ENCODE assay signal across 24 mouse cellular contexts in genomic region chr4:142467920-142468319, GRCm38 (mm10).
DNase-seq lines count a peak whose midpoint lies in the region; ATAC-seq and TF ChIP-seq lines count a peak whose summit lies in the region.
"Had no signal": no experiment of that assay in that cellular context is flagged by ENCODE, and none has a peak within 500 bp of the region (broad histone marks: within the 10 kb centered on the region; RNA-seq: fewer than 3 reads in every experiment).

No protein-coding gene starts in this region.

- no peak for TF ChIP-seq CTCF in forebrain, postnatal 0 days (IDR thresholded peaks at IDR 0.05; ENCODE audit: low read depth)
- TF ChIP-seq CTCF in hindbrain, postnatal 0 days (IDR thresholded peaks at IDR 0.05; ENCODE audit: low read depth), result no peak

- H3K27me3 ChIP-seq in forebrain, embryonic 14.5 days (replicated peaks; ENCODE audit: control insufficient read depth, insufficient read depth, low read length), result no peaks in the 10 kb centered on the region
- no peaks in the 10 kb centered on the region for H3K27me3 ChIP-seq in forebrain, postnatal 0 days (ENCODE audit: insufficient read depth, low read length)
- H3K27me3 ChIP-seq in hindbrain, postnatal 0 days (ENCODE audit: insufficient read depth, low read length), result no peaks in the 10 kb centered on the region
- no peaks in the 10 kb centered on the region for H3K27me3 ChIP-seq in liver, embryonic 12.5 days (replicated peaks)
- H3K27me3 ChIP-seq: embryonic facial prominence, embryonic 13.5 days; heart, embryonic 12.5 days; neural tube, embryonic 15.5 days; stomach, embryonic 15.5 days had no signal

- no peak overlapping the region for H3K9ac ChIP-seq in forebrain, embryonic 14.5 days (ENCODE audit: low read length)
- H3K9ac ChIP-seq in forebrain, postnatal 0 days, result no peak overlapping the region
- no peak overlapping the region for H3K9ac ChIP-seq in hindbrain, postnatal 0 days (replicated peaks; ENCODE audit: low read length)
- no peak overlapping the region for H3K9ac ChIP-seq in liver, embryonic 12.5 days
- H3K9ac ChIP-seq: embryonic facial prominence, embryonic 13.5 days; heart, embryonic 12.5 days; neural tube, embryonic 15.5 days; stomach, embryonic 15.5 days had no signal

- no peaks in the 10 kb centered on the region for H3K9me3 ChIP-seq in forebrain, embryonic 14.5 days (replicated peaks; ENCODE audit: control insufficient read depth, low read length)
- no peaks in the 10 kb centered on the region for H3K9me3 ChIP-seq in forebrain, postnatal 0 days (ENCODE audit: low read length)
- H3K9me3 ChIP-seq in hindbrain, postnatal 0 days (ENCODE audit: low read length), result no peaks in the 10 kb centered on the region
- H3K9me3 ChIP-seq in liver, embryonic 12.5 days (replicated peaks), result no peaks in the 10 kb centered on the region
- H3K9me3 ChIP-seq: embryonic facial prominence, embryonic 13.5 days; neural tube, embryonic 15.5 days; stomach, embryonic 15.5 days had no signal

- 56% methylated on average over 6 of the region's 6 CpGs for WGBS in forebrain, embryonic 14.5 days
- 54% methylated on average over 6 of the region's 6 CpGs for WGBS in forebrain, postnatal 0 days
- WGBS in hindbrain, postnatal 0 days, result 36% methylated on average over 6 of the region's 6 CpGs
- 24% methylated on average over 6 of the region's 6 CpGs for WGBS in liver, embryonic 12.5 days (ENCODE audit: insufficient replicate concordance)

- 0 out of 2 replicates have a peak, but pooled peaks cover 9% of the 10 kb centered on the region for H3K36me3 ChIP-seq in forebrain, embryonic 14.5 days (ENCODE audit: control insufficient read depth, insufficient read depth, low read length)
- H3K36me3 ChIP-seq in forebrain, postnatal 0 days (ENCODE audit: insufficient read depth), result no peaks in the 10 kb centered on the region
- no peaks in the 10 kb centered on the region for H3K36me3 ChIP-seq in hindbrain, postnatal 0 days (ENCODE audit: insufficient read depth, low read length)
- H3K36me3 ChIP-seq in liver, embryonic 12.5 days, result no peaks in the 10 kb centered on the region
- H3K36me3 ChIP-seq: G1E; heart, embryonic 12.5 days; neural tube, embryonic 15.5 days; stomach, embryonic 15.5 days had no signal

- no peak for DNase-seq in forebrain, embryonic 14.5 days (ENCODE audit: low spot score)
- no peak for DNase-seq in forebrain, postnatal 0 days
- DNase-seq in cerebellum, adult 18-20 months, result peak; percentile 36 to 61
- peak; percentile 65 to 74 for DNase-seq in cerebellum, postnatal 25 days
- DNase-seq in hindbrain, postnatal 0 days (ENCODE audit: low spot score), result peak; percentile 46
- no peak for DNase-seq in spleen, postnatal 36 days (ENCODE audit: low spot score in 2 of 2)
- DNase-seq in neural tube, embryonic 10.5 days (ENCODE audit: extremely low spot score, low spot score), result no peak
- DNase-seq: heart, adult 11 months; heart, postnatal 14 days; kidney, adult 2 months; kidney, postnatal 25 days; lung, adult 2 months; lung, postnatal 36 days; right cerebral cortex, postnatal 14 days; thymus, adult 18-20 months had no signal

- ATAC-seq in forebrain, embryonic 14.5 days, result no peak
- no peak for ATAC-seq in forebrain, postnatal 0 days
- peak; percentile 61; the same call in 1 of the 2 replicates for ATAC-seq in hindbrain, postnatal 0 days
- ATAC-seq in liver, embryonic 12.5 days, result no peak
- ATAC-seq: inflammation-experienced regulatory T-cells, adult 6 months had no signal

- no peak overlapping the region for H3K4me2 ChIP-seq in forebrain, embryonic 14.5 days (ENCODE audit: low read length)
- H3K4me2 ChIP-seq in forebrain, postnatal 0 days (ENCODE audit: low read depth), result no peak overlapping the region
- no peak overlapping the region for H3K4me2 ChIP-seq in hindbrain, postnatal 0 days (ENCODE audit: low read depth, low read length)
- no peak overlapping the region for H3K4me2 ChIP-seq in liver, embryonic 12.5 days
- H3K4me2 ChIP-seq: embryonic facial prominence, embryonic 13.5 days; heart, embryonic 12.5 days; liver, embryonic 11.5 days; neural tube, embryonic 15.5 days; stomach, embryonic 15.5 days had no signal

- H3K27ac ChIP-seq in forebrain, embryonic 14.5 days (ENCODE audit: low read depth, low read length), result 0 out of 2 replicates have a peak overlapping the region, but pooled peaks have one; percentile 9
- no peak overlapping the region for H3K27ac ChIP-seq in forebrain, postnatal 0 days (ENCODE audit: low read depth, low read length)
- H3K27ac ChIP-seq in hindbrain, postnatal 0 days, result peak overlapping the region; percentile 45; the same call in 1 of the 2 replicates
- H3K27ac ChIP-seq in liver, embryonic 12.5 days, result no peak overlapping the region
- H3K27ac ChIP-seq: embryonic facial prominence, embryonic 13.5 days; neural tube, embryonic 15.5 days; stomach, embryonic 15.5 days had no signal

- H3K4me3 ChIP-seq in forebrain, embryonic 14.5 days (ENCODE audit: low read depth, low read length), result no peak overlapping the region
- H3K4me3 ChIP-seq in forebrain, postnatal 0 days (ENCODE audit: low read depth, low read length), result no peak overlapping the region
- no peak overlapping the region for H3K4me3 ChIP-seq in hindbrain, postnatal 0 days (ENCODE audit: low read length)
- H3K4me3 ChIP-seq in liver, embryonic 12.5 days, result no peak overlapping the region
- H3K4me3 ChIP-seq: embryonic facial prominence, embryonic 13.5 days; heart, embryonic 12.5 days; myocyte; neural tube, embryonic 15.5 days; stomach, embryonic 15.5 days had no signal

- H3K4me1 ChIP-seq in forebrain, embryonic 14.5 days (ENCODE audit: control insufficient read depth, insufficient read depth, low read length), result peaks cover 2% of the 10 kb centered on the region; the same call in 1 of the 2 replicates
- no peaks in the 10 kb centered on the region; the same call in 1 of the 2 replicates for H3K4me1 ChIP-seq in forebrain, postnatal 0 days (ENCODE audit: insufficient read depth)
- H3K4me1 ChIP-seq in hindbrain, postnatal 0 days (ENCODE audit: insufficient read depth, low read length), result 0 out of 2 replicates have a peak, but pooled peaks cover 7% of the 10 kb centered on the region
- H3K4me1 ChIP-seq in liver, embryonic 12.5 days, result no peaks in the 10 kb centered on the region
- H3K4me1 ChIP-seq: heart, embryonic 12.5 days; stomach, embryonic 15.5 days had no signal

Comparison
In these comparisons a context has a peak if more than half of its experiments do, and no peak if none do; other contexts are left out.
1. H3K27ac ChIP-seq: peak in forebrain, embryonic 14.5 days (single experiment) and hindbrain, postnatal 0 days (single experiment); none in forebrain, postnatal 0 days (single experiment) and liver, embryonic 12.5 days (single experiment).
2. DNase-seq: peak in cerebellum, adult 18-20 months (2 of 2), cerebellum, postnatal 25 days (2 of 2) and hindbrain, postnatal 0 days (single experiment); none in forebrain, embryonic 14.5 days (single experiment), forebrain, postnatal 0 days (single experiment), spleen, postnatal 36 days (0 of 2) and neural tube, embryonic 10.5 days (single experiment).